Comparison of ENCODE assay signal across 8 mouse cellular contexts in the genomic region with DNA sequence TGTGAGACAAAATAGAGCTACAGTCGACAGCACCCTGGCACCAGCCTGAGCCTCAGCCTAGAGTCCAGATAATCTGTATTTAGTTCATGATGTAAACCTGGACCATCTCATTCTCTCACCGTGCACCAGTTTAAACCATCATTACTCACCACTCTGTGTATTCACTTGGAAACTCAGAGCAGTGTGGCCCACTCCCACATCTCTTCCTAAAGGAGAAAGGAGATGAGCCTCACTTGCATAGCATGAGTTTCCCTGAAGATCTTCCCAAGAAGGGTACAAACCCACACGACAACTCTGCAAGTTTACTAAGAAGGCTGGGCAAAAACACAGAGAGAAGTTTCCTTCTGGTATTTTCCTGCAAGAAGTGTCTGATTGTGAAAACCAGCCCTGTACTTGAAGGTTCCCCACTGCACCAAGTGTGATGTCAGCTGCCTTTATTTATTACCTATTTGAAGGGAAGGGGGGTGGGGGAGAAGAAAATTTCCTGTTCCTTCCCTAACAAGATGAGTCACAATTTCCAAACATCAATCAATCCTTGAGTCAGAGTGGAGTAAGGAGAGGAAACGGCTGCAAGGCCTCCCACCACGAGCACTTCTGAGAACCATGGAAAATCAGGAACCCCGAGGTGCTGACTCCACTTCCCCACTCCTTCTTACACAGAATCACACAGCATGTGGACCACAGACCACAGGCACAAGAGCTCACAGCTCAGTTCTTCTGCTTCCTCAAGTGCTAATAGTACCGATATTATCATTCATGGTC.
DNase-seq lines count a peak whose midpoint lies in the region; ATAC-seq and TF ChIP-seq lines count a peak whose summit lies in the region.

No protein-coding gene starts in this region.

- intact Hi-C loops in left cerebral cortex, postnatal 14 days (cut with DNase I), result no loop called here

- WGBS in midbrain, embryonic 10.5 days, result 88% methylated on average over 7 of the region's 7 CpGs
- WGBS in midbrain, embryonic 14.5 days, result 77% methylated on average over 7 of the region's 7 CpGs
- 51% methylated on average over 7 of the region's 7 CpGs for WGBS in limb, embryonic 13.5 days
- 28% methylated on average over 7 of the region's 7 CpGs for WGBS in stomach, embryonic 16.5 days
- 81% methylated on average over 7 of the region's 7 CpGs for WGBS in hindbrain, embryonic 10.5 days

- TF ChIP-seq CTCF in embryonic fibroblast, embryonic 13.5 days (IDR thresholded peaks at IDR 0.05; ENCODE audit: borderline replicate concordance, insufficient read depth, low read length), result no peak

- TF ChIP-seq POLR2A in embryonic fibroblast, embryonic 13.5 days (IDR thresholded peaks at IDR 0.05; ENCODE audit: low read depth, low read length), result no peak

- 0 out of 2 replicates have a peak overlapping the region, but pooled peaks have one; percentile 17 for H3K27ac ChIP-seq in midbrain, embryonic 10.5 days (replicated peaks)
- no peak overlapping the region for H3K27ac ChIP-seq in midbrain, embryonic 14.5 days (replicated peaks; ENCODE audit: low read depth, low read length)
- H3K27ac ChIP-seq in embryonic fibroblast, embryonic 13.5 days (ENCODE audit: insufficient read depth, low read length), result peak overlapping the region; percentile 62; the same call in 1 of the 2 replicates
- H3K27ac ChIP-seq in limb, embryonic 13.5 days, result 0 out of 2 replicates have a peak overlapping the region, but pooled peaks have one; percentile 12
- H3K27ac ChIP-seq in stomach, embryonic 16.5 days (ENCODE audit: low read length), result peak overlapping the region; percentile 74
- H3K27ac ChIP-seq in hindbrain, embryonic 10.5 days, result no peak overlapping the region

- H3K36me3 ChIP-seq in midbrain, embryonic 10.5 days, result peaks cover 12% of the 10 kb centered on the region
- no peaks in the 10 kb centered on the region for H3K36me3 ChIP-seq in midbrain, embryonic 14.5 days (ENCODE audit: control insufficient read depth, insufficient read depth, low read length)
- H3K36me3 ChIP-seq in limb, embryonic 13.5 days, result peaks cover 6% of the 10 kb centered on the region; the same call in 1 of the 2 replicates
- H3K36me3 ChIP-seq in stomach, embryonic 16.5 days (ENCODE audit: control insufficient read depth, insufficient read depth, low read length), result no peaks in the 10 kb centered on the region
- no peaks in the 10 kb centered on the region for H3K36me3 ChIP-seq in hindbrain, embryonic 10.5 days

- no peak overlapping the region for H3K4me3 ChIP-seq in midbrain, embryonic 10.5 days
- H3K4me3 ChIP-seq in midbrain, embryonic 14.5 days (replicated peaks; ENCODE audit: low read depth, low read length), result no peak overlapping the region
- no peak overlapping the region for H3K4me3 ChIP-seq in embryonic fibroblast, embryonic 13.5 days (ENCODE audit: insufficient read depth, low read length)
- H3K4me3 ChIP-seq in limb, embryonic 13.5 days, result no peak overlapping the region
- no peak overlapping the region for H3K4me3 ChIP-seq in stomach, embryonic 16.5 days (replicated peaks; ENCODE audit: low read length)
- no peak overlapping the region for H3K4me3 ChIP-seq in hindbrain, embryonic 10.5 days

- ATAC-seq in midbrain, embryonic 14.5 days (ENCODE audit: low FRiP score, low TSS enrichment), result no peak
- ATAC-seq in limb, embryonic 13.5 days (ENCODE audit: low FRiP score, low read depth), result no peak; the same call in 1 of the 2 replicates
- ATAC-seq in stomach, embryonic 16.5 days (ENCODE audit: insufficient read depth, low FRiP score), result peak; percentile 51; the same call in 1 of the 2 replicates

- DNase-seq in midbrain, embryonic 10.5 days (ENCODE audit: low spot score), result no peak
- no peak for DNase-seq in midbrain, embryonic 14.5 days
- no peak for DNase-seq in layer of hippocampus, postnatal 14 days (ENCODE audit: low spot score in 2 of 2)
- DNase-seq in hindbrain, embryonic 10.5 days (ENCODE audit: low spot score), result no peak
- no peak for DNase-seq in left cerebral cortex, postnatal 14 days (ENCODE audit: low spot score in 2 of 2)

- no peaks in the 10 kb centered on the region for H3K27me3 ChIP-seq in midbrain, embryonic 10.5 days (ENCODE audit: low read depth, poor library complexity, severe bottlenecking)
- H3K27me3 ChIP-seq in midbrain, embryonic 14.5 days (ENCODE audit: control insufficient read depth, insufficient read depth, low read length), result no peaks in the 10 kb centered on the region
- no peaks in the 10 kb centered on the region for H3K27me3 ChIP-seq in limb, embryonic 13.5 days
- no peaks in the 10 kb centered on the region for H3K27me3 ChIP-seq in stomach, embryonic 16.5 days (ENCODE audit: control insufficient read depth, insufficient read depth, low read length)
- H3K27me3 ChIP-seq in hindbrain, embryonic 10.5 days (ENCODE audit: insufficient read depth, poor library complexity, severe bottlenecking), result no peaks in the 10 kb centered on the region

- H3K9ac ChIP-seq in midbrain, embryonic 14.5 days (replicated peaks; ENCODE audit: low read length), result no peak overlapping the region
- no peak overlapping the region for H3K9ac ChIP-seq in limb, embryonic 13.5 days
- no peak overlapping the region for H3K9ac ChIP-seq in stomach, embryonic 16.5 days (ENCODE audit: low read length)

- H3K4me2 ChIP-seq in midbrain, embryonic 14.5 days (ENCODE audit: low read length), result no peak overlapping the region
- no peak overlapping the region for H3K4me2 ChIP-seq in limb, embryonic 13.5 days (replicated peaks)
- no peak overlapping the region for H3K4me2 ChIP-seq in stomach, embryonic 16.5 days (ENCODE audit: low read depth, low read length)

- 0 out of 2 replicates have a peak, but pooled peaks cover 3% of the 10 kb centered on the region for H3K4me1 ChIP-seq in midbrain, embryonic 10.5 days
- no peaks in the 10 kb centered on the region for H3K4me1 ChIP-seq in midbrain, embryonic 14.5 days (ENCODE audit: control insufficient read depth, insufficient read depth, low read length)
- H3K4me1 ChIP-seq in embryonic fibroblast, embryonic 13.5 days (ENCODE audit: control insufficient read depth, insufficient read depth, low read length), result peaks cover 28% of the 10 kb centered on the region
- peaks cover 48% of the 10 kb centered on the region for H3K4me1 ChIP-seq in limb, embryonic 13.5 days
- H3K4me1 ChIP-seq in stomach, embryonic 16.5 days (ENCODE audit: control insufficient read depth, insufficient read depth, low read length), result peaks cover 12% of the 10 kb centered on the region
- H3K4me1 ChIP-seq in hindbrain, embryonic 10.5 days (replicated peaks), result no peaks in the 10 kb centered on the region

- H3K9me3 ChIP-seq in midbrain, embryonic 10.5 days (replicated peaks), result no peaks in the 10 kb centered on the region
- no peaks in the 10 kb centered on the region for H3K9me3 ChIP-seq in midbrain, embryonic 14.5 days (ENCODE audit: control insufficient read depth, low read length)
- H3K9me3 ChIP-seq in limb, embryonic 13.5 days, result no peaks in the 10 kb centered on the region
- no peaks in the 10 kb centered on the region for H3K9me3 ChIP-seq in stomach, embryonic 16.5 days (replicated peaks; ENCODE audit: control insufficient read depth, low read length)
- no peaks in the 10 kb centered on the region for H3K9me3 ChIP-seq in hindbrain, embryonic 10.5 days

Comparison
In these comparisons a context has a peak if more than half of its experiments do, and no peak if none do; other contexts are left out.
1. H3K27ac ChIP-seq: peak in midbrain, embryonic 10.5 days (single experiment), embryonic fibroblast, embryonic 13.5 days (single experiment), limb, embryonic 13.5 days (single experiment) and stomach, embryonic 16.5 days (single experiment); none in midbrain, embryonic 14.5 days (single experiment) and hindbrain, embryonic 10.5 days (single experiment).